Mouse (Mus musculus) E14TG2a.4 (cell line): ENCODE results near the gene Pga5.

Source experiments
- CTCF ChIP-seq: conservative IDR thresholded peaks from 2 replicates; pipeline ENCODE4 v1.5.1; 2014; ENCODE audit warnings: low read length
- NANOG ChIP-seq: IDR thresholded peaks from 2 replicates; pipeline ENCODE4 v1.6.1; 2014; ENCODE audit warnings: borderline replicate concordance, low read length, mixed read lengths

GRCm38 (mm10) chr19:10637840-10638239 is 40.0 kb downstream of the Pga5 start:
- TF ChIP-seq CTCF (no peak), NANOG (no peak)
